Mouse (Mus musculus): Measurements from ENCODE around the gene 2610008E11Rik.

DNA sequence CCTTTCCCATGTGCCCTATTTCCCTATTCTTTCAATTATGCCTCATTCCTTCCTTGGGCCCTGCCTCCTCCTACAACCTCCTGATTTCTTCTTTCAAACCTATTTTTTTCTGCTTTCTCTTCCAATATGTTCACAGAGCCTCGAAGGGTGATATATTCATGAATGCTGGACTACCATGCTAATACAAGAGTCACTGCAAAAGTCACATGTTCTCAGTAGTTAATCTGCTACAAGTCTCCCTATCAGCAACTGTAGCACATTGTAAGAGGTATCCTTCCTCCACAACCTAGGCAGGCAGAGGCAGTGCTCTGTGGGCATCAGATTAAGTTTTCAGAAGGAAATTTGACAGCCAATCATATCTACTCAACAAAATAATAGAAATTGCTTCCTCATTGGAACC, 11.8 kb upstream of the 2610008E11Rik start:
- no peak for TF ChIP-seq CTCF (conservative IDR thresholded peaks at IDR 0.05; ENCODE audit: insufficient read depth, insufficient read length, low read depth, low read length)
- TF ChIP-seq POLR2A (IDR thresholded peaks at IDR 0.05; ENCODE audit: low read depth, low read length) = no peak

All from kidney, adult 2 months (tissue).